Mouse (Mus musculus): ENCODE measurements around the gene Ghitm.

Ghitm gene

GRCm38 (mm10) chr14:37104747-37105146 is 30.3 kb downstream of the Ghitm start:
- no peak for DNase-seq (ENCODE audit: low read depth, low spot score)

DNA sequence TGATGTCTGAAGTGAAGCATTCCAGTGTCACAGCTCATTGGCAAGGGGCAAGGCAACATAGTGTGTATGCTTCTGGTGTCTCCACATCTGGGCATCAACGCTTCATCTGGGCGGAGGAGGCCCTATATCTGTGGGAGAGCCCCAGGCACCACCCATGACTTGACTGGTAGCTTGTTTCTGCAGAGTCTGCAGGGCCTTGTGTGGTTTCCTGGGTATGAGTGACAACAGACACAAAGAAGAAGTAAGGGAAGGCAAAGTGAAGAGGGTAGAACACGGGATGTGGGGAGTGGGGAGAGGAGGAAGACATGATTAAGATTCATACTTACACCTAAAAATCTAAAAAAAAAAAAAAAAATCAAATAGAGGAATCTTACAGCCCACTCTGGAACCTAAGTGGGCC is 32.6 kb downstream of the Ghitm start:
- no peak for DNase-seq (ENCODE audit: low read depth, low spot score)

DNA sequence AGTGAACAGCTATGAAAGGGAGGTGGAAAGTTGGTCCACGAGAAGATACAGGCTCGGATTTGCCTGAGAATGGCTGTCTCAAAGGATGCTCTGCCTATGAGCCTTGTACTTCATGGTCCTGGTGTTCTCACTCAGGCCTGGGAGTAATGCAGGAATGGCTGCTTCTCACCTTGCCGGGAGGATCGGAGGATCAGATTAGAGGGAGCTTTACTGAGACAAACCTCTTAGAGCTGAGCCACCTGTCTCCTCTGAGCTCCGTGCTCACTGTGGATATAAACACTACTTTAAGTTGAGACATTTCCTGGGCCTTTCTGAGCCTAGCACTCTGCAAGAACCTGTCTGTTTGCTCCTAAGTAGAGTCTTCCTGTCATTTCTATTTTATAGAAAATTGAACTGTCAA is 33.5 kb downstream of the Ghitm start:
- DNase-seq (ENCODE audit: low read depth, low spot score) = no peak

- DNase-seq (ENCODE audit: low read depth, low spot score) = peak; percentile 64
These were observed 37.0 kb downstream of the Ghitm start, which contains the start of gene Cdhr1 for GRCm38 (mm10) chr14:37097956-37098530. TSS of gene Cdhr1 (minus strand) at chr14:37098347.

- DNase-seq (ENCODE audit: low read depth, low spot score) = no peak
These were observed 39.5 kb downstream of the Ghitm start for GRCm38 (mm10) chr14:37095556-37095955.

DNA sequence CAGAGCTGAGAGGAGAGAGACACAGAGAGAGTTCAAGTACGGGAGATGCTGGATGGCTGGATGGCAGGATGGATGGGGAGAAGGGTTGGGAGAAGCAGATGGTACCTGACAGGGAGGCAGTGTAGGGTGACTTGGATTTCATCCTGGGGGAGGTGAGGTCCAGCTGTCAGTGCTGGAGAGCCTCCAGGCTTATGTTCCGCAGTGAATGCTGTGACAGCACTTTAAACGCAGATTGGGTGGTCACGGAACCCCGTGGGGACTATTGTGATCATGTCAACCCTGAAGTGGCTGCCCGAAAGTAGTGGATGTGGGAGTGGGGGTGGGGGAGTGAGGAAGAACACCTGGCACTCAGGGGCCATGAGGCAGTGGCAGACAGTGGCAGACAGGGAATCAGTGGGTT is 40.6 kb downstream of the Ghitm start:
- DNase-seq (ENCODE audit: low read depth, low spot score) = peak; percentile 25

DNA sequence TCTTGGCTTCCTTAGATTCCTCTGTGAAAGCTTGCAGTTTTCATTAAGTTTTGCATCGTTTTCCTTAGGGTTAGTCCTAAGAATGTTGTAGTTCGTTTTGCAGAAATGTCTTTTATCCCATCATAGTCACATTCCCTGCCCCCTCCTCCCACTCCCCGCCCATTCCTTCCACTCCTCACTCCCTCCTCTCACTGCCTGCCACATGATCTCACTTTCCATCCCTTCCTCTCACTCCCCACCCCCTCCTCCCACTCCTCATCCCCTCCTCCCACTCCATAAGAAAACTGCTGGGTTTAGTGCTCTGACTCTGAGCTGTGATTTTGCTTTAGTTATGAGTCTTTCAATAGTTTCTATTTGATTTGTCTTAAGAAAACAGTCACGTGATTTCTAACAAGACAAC is 51.3 kb downstream of the Ghitm start:
- no peak for DNase-seq (ENCODE audit: low read depth, low spot score)

DNA sequence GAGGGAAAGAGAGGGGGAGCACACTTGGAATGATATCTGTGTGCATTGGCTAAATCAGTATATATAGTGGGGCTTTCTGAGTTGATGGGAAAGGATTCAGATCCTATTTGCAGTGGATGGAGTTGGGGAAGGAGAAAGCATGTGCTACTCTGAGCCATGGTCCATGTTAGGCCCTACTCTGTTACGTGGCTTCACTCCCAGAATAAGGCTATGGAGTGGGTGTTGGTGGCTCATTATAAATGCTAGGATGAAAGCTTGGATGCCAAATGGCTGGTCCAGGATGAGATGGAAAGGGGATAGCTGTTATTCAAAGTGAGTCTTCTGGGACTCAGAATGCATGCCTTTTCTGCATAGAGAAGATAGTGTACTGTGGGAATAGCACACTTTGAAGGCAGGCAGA is 54.3 kb downstream of the Ghitm start:
- DNase-seq (ENCODE audit: low read depth, low spot score) = no peak

All from mesoderm, embryonic 11.5 days (tissue).